Mouse (Mus musculus): ENCODE measurements around the gene Prickle4. TPM values are rescaled to one million over a fixed set of nuclear protein-coding genes. Genes with fewer than 3 reads are reported as not detected.
A peak's percentile ranks its signal among the peaks of the same experiment; 100 is the strongest.

Prickle4 gene
- polyA plus RNA-seq, 1 experiment from 2014 or later, result 0.53 TPM

DNA sequence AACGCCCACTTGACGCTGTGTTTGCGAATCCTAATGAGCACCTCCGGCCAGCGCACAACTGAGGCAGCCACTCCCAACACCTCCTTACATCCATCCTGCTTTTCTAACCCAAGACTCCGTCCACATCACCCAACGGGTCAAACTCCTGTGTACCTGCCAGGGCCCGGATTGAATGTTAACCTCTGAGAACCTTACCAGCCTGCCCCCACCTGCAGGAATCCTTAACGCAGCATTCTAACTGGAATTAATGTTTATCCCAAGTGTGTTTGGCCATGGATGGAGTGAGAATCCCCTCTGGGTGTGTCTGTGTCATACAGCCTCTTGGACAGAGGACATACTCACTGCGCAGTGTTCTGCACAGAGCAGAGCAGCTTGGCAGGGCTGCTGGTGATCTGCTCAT lies 3.6 kb upstream of the Prickle4 start:
- Histone ChIP-seq H3K9ac (ENCODE audit: low read length) (no peak overlapping the region), H3K4me2 (ENCODE audit: low read length) (no peak overlapping the region), H3K36me3 (ENCODE audit: control insufficient read depth, insufficient read depth, low read length) (peaks cover 37% of the 10 kb centered on the region), H3K27me3 (replicated peaks; ENCODE audit: control insufficient read depth, insufficient read depth, low read length) (no peaks in the 10 kb centered on the region), H3K4me3 (ENCODE audit: low read depth, low read length) (no peak overlapping the region), H3K27ac (ENCODE audit: low read depth) (no peak overlapping the region), H3K4me1 (replicated peaks; ENCODE audit: control insufficient read depth, insufficient read depth, low read length) (peaks cover 10% of the 10 kb centered on the region; the same call in 1 of the 2 replicates), H3K9me3 (ENCODE audit: control insufficient read depth, low read length) (no peaks in the 10 kb centered on the region)
- no peak for ATAC-seq (replicated peaks; ENCODE audit: low FRiP score, low TSS enrichment, low read depth)
- WGBS, result 92% methylated on average over 10 of the region's 10 CpGs
- DNase-seq (ENCODE audit: low spot score), result no peak

DNA sequence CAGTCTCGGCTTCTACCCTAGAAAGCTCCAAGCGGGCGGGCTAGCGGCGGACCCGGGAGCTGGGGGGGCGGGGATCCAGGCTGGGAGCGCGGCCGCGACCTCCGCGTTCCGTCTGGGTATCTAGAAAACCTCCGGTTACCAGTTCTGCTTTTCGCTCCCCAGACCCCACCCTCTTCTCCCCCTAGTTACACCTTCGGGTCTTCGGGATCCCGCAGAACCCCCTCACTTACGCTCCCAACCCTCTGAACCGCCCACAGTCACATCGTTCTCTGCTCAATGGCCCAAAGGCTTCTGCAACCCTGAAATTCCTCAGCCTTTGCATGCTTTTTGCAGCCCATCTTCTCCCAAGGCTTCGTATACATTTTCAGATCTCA lies 788 bp upstream of the Prickle4 start:
- ATAC-seq (replicated peaks; ENCODE audit: low FRiP score, low TSS enrichment, low read depth) (no peak), DNase-seq (ENCODE audit: low spot score) (peak; percentile 69)
- under 1% methylated on average over 23 of the region's 23 CpGs for WGBS

DNA sequence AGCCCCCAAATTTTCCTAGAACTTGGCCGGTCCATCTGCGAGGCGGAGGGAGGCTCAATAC lies 264 bp downstream of the Prickle4 start, which contains the start of gene Gm21981:
Gene Gm21981, minus strand, starts transcription at position 14 of the 61 bp plus-strand sequence.
- Histone ChIP-seq H3K36me3 (ENCODE audit: control insufficient read depth, insufficient read depth, low read length) (0 out of 2 replicates have a peak, but pooled peaks cover 7% of the 10 kb centered on the region), H3K4me3 (ENCODE audit: low read depth, low read length) (peak within 1 kb of the TSS; percentile 69), H3K4me1 (replicated peaks; ENCODE audit: control insufficient read depth, insufficient read depth, low read length) (peaks cover 11% of the 10 kb centered on the region; the same call in 1 of the 2 replicates), H3K9ac (ENCODE audit: low read length) (peak within 1 kb of the TSS; percentile 75), H3K27ac (ENCODE audit: low read depth) (peak within 1 kb of the TSS; percentile 3; the same call in 1 of the 2 replicates), H3K27me3 (replicated peaks; ENCODE audit: control insufficient read depth, insufficient read depth, low read length) (no peaks in the 10 kb centered on the region), H3K9me3 (ENCODE audit: control insufficient read depth, low read length) (no peaks in the 10 kb centered on the region), H3K4me2 (ENCODE audit: low read length) (peak within 1 kb of the TSS; percentile 56)
- DNase-seq (ENCODE audit: low spot score) (no peak), ATAC-seq (replicated peaks; ENCODE audit: low FRiP score, low TSS enrichment, low read depth) (no peak)
- 2% methylated on average over 3 of the region's 3 CpGs for WGBS

More for the DNA sequence above, 788 bp upstream of the Prickle4 start:
- H3K27me3 ChIP-seq (replicated peaks; ENCODE audit: control insufficient read depth, insufficient read depth, low read length), result no peaks in the 10 kb centered on the region
- peak overlapping the region; percentile 75 for H3K9ac ChIP-seq (ENCODE audit: low read length)
- H3K9me3 ChIP-seq (ENCODE audit: control insufficient read depth, low read length), result no peaks in the 10 kb centered on the region
- peaks cover 7% of the 10 kb centered on the region; the same call in 1 of the 2 replicates for H3K4me1 ChIP-seq (replicated peaks; ENCODE audit: control insufficient read depth, insufficient read depth, low read length)
- H3K36me3 ChIP-seq (ENCODE audit: control insufficient read depth, insufficient read depth, low read length), result peaks cover 17% of the 10 kb centered on the region; the same call in 1 of the 2 replicates
- peak overlapping the region; percentile 3; the same call in 1 of the 2 replicates for H3K27ac ChIP-seq (ENCODE audit: low read depth)
- peak overlapping the region; percentile 56 for H3K4me2 ChIP-seq (ENCODE audit: low read length)
- peak overlapping the region; percentile 69 for H3K4me3 ChIP-seq (ENCODE audit: low read depth, low read length)

DNA sequence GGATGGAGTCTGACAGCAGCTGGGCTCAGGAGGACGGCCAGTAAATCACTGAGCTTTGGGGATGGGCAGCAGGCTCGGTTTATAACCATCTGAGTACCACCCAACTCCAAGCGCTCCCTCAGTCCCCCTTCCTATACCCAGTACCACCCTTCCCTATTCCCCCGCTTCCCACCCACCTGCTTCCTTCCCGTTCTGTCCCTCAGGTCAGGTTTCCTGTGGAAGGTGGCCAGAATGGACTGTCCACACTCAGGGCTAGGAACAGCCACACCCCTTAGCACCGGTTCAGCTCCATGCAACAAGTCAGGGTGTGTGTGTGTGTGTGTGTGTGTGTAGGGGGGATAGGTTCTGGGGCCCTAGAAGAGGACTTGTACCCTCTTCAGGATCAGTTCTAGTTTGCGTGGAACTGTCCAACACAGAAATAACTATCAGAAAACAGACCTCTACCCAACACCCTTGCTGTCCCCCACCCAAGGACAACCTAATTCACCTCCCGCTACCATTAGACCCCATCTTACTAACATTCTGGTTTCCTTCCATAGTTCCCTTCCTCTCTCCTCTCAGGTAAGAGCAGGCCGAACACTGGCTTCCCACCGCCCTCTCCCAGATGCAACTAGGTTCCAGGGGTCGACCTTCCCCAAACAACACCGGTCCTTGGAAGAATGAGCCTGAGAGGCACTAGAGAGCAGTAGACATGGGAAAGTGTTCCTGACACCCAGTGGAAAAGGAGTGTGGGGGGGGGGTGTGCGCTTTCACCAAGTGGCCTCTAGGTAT lies 680 bp downstream of the Prickle4 start:
- 0 out of 2 replicates have a peak, but pooled peaks cover 7% of the 10 kb centered on the region for H3K36me3 ChIP-seq (ENCODE audit: control insufficient read depth, insufficient read depth, low read length)
- H3K4me2 ChIP-seq (ENCODE audit: low read length), result peak overlapping the region; percentile 56
- DNase-seq (ENCODE audit: low spot score) (no peak), ATAC-seq (replicated peaks; ENCODE audit: low FRiP score, low TSS enrichment, low read depth) (no peak)
- no peak overlapping the region for H3K9ac ChIP-seq (ENCODE audit: low read length)
- H3K27me3 ChIP-seq (replicated peaks; ENCODE audit: control insufficient read depth, insufficient read depth, low read length), result no peaks in the 10 kb centered on the region
- WGBS, result 38% methylated on average over 13 of the region's 13 CpGs
- peaks cover 13% of the 10 kb centered on the region; the same call in 1 of the 2 replicates for H3K4me1 ChIP-seq (replicated peaks; ENCODE audit: control insufficient read depth, insufficient read depth, low read length)
- peak overlapping the region; percentile 69 for H3K4me3 ChIP-seq (ENCODE audit: low read depth, low read length)
- H3K27ac ChIP-seq (ENCODE audit: low read depth), result 0 out of 2 replicates have a peak overlapping the region, but pooled peaks have one; percentile 3
- H3K9me3 ChIP-seq (ENCODE audit: control insufficient read depth, low read length), result no peaks in the 10 kb centered on the region

DNA sequence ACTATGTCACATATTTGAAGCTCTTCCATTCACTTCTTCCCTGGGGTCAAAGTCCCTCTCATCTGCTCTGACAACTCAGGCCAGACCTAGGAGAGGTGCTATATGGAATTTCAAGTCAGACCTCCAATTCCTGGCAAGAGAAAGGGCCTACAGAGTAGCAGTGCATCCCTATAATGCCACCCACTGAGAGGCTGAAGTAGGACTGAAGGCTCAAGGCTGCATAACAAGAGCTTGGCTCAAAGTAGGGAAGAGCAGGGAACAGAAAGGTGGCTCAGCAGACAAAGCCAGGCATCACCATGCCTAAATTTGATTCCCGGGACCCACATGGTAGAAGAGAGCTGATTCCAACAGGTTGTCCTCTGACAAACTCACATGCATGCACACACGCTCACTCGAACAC lies 2.9 kb downstream of the Prickle4 start:
- no peak overlapping the region for H3K27ac ChIP-seq (ENCODE audit: low read depth)
- H3K4me3 ChIP-seq (ENCODE audit: low read depth, low read length), result no peak overlapping the region
- H3K4me2 ChIP-seq (ENCODE audit: low read length), result no peak overlapping the region
- ATAC-seq (replicated peaks; ENCODE audit: low FRiP score, low TSS enrichment, low read depth), result no peak
- H3K27me3 ChIP-seq (replicated peaks; ENCODE audit: control insufficient read depth, insufficient read depth, low read length), result no peaks in the 10 kb centered on the region
- no peaks in the 10 kb centered on the region for H3K9me3 ChIP-seq (ENCODE audit: control insufficient read depth, low read length)
- WGBS, result 93% methylated on average over 3 of the region's 3 CpGs
- peaks cover 3% of the 10 kb centered on the region; the same call in 1 of the 2 replicates for H3K36me3 ChIP-seq (ENCODE audit: control insufficient read depth, insufficient read depth, low read length)
- H3K4me1 ChIP-seq (replicated peaks; ENCODE audit: control insufficient read depth, insufficient read depth, low read length), result peaks cover 19% of the 10 kb centered on the region; the same call in 1 of the 2 replicates
- DNase-seq (ENCODE audit: low spot score), result no peak
- no peak overlapping the region for H3K9ac ChIP-seq (ENCODE audit: low read length)

DNA sequence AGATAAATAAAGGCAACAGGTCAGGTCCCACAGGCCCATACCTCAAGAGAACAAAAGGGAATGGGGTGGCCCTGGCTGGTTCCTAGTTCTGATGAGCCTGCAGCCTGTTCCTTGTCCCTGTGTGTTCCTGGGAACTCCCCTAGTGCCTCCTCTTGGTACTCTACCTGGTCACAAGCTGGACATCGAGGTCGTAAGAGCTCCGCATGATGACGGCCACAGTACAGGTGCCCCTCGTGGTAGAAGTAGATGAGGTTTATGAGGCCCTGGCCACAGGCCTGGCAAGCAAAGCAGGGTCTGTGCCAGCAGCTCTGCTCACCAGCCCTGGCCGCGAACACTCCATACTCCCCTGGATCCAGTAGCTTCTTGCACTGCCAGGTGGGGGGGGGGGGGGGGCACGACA lies 4.6 kb downstream of the Prickle4 start:
- peaks cover 15% of the 10 kb centered on the region; the same call in 1 of the 2 replicates for H3K4me1 ChIP-seq (replicated peaks; ENCODE audit: control insufficient read depth, insufficient read depth, low read length)
- H3K9ac ChIP-seq (ENCODE audit: low read length), result no peak overlapping the region
- no peaks in the 10 kb centered on the region for H3K9me3 ChIP-seq (ENCODE audit: control insufficient read depth, low read length)
- H3K36me3 ChIP-seq (ENCODE audit: control insufficient read depth, insufficient read depth, low read length), result peaks cover 15% of the 10 kb centered on the region
- no peaks in the 10 kb centered on the region for H3K27me3 ChIP-seq (replicated peaks; ENCODE audit: control insufficient read depth, insufficient read depth, low read length)
- H3K4me3 ChIP-seq (ENCODE audit: low read depth, low read length), result no peak overlapping the region
- peak overlapping the region; percentile 95; the same call in 1 of the 2 replicates for H3K4me2 ChIP-seq (ENCODE audit: low read length)
- ATAC-seq (replicated peaks; ENCODE audit: low FRiP score, low TSS enrichment, low read depth) (no peak), DNase-seq (ENCODE audit: low spot score) (no peak)
- 80% methylated on average over 6 of the region's 8 CpGs for WGBS
- H3K27ac ChIP-seq (ENCODE audit: low read depth), result no peak overlapping the region

DNA sequence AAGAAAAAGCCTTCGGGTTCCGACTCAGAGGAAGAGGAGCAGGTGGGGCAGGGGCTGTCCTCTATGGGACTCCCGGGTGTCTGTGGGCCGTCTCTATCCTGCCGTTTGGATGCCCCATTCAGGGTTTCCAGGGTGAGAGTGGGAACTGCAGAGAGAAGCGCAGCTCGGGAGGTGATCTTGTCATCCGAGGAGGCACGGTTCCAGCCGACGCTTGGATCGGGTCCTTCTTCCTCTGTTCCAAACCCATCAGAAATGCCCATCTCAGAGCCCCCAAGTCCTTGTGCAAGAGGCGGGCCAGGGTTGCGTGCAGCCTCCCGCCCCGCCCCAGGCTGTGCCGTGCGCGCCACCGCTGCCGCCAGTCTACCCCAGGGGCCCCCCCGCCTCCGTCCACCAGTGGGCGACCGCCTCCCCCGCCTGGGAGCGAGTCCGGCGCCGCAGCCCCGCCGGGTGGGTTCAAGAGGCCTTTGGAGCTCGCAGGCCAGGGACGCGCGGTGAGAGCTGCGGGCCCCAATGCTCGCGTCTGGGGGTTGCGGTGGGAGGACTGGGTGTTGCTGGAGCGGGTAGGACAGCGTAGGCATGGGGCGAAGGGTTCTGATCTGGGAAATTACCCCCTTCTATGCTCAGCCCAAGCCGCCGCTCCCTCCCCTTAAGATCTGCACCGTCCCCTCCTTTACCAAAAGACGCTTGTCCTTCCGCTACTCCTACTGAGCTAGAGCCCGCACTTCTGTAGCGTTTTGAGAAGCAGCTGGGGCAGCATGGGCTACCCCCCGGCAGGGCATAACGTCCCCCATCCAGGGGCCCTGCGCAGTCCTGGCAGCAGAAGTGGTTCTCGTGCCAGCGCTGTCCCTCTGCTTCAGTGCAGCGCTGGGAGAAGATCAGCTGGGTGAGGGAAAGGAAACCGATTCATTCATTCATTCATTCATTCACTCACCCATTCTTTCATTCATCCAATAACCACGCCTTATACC lies 5.6 kb downstream of the Prickle4 start, which contains the start of gene Frs3:
Gene Frs3, plus strand, starts transcription at position 423 of the 968 bp plus-strand sequence.
- H3K4me1 ChIP-seq (replicated peaks; ENCODE audit: control insufficient read depth, insufficient read depth, low read length), result peaks cover 12% of the 10 kb centered on the region; the same call in 1 of the 2 replicates
- WGBS, result 1% methylated on average over 55 of the region's 58 CpGs
- H3K27ac ChIP-seq (ENCODE audit: low read depth), result peak within 1 kb of the TSS; percentile 80
- H3K9ac ChIP-seq (ENCODE audit: low read length), result peak within 1 kb of the TSS; percentile 81
- ATAC-seq (replicated peaks; ENCODE audit: low FRiP score, low TSS enrichment, low read depth) (peak; percentile 67), DNase-seq (ENCODE audit: low spot score) (peak; percentile 84)
- no peaks in the 10 kb centered on the region for H3K9me3 ChIP-seq (ENCODE audit: control insufficient read depth, low read length)
- peak within 1 kb of the TSS; percentile 95 for H3K4me3 ChIP-seq (ENCODE audit: low read depth, low read length)
- H3K36me3 ChIP-seq (ENCODE audit: control insufficient read depth, insufficient read depth, low read length), result peaks cover 25% of the 10 kb centered on the region
- peak within 1 kb of the TSS; percentile 95 for H3K4me2 ChIP-seq (ENCODE audit: low read length)
- H3K27me3 ChIP-seq (replicated peaks; ENCODE audit: control insufficient read depth, insufficient read depth, low read length), result no peaks in the 10 kb centered on the region

DNA sequence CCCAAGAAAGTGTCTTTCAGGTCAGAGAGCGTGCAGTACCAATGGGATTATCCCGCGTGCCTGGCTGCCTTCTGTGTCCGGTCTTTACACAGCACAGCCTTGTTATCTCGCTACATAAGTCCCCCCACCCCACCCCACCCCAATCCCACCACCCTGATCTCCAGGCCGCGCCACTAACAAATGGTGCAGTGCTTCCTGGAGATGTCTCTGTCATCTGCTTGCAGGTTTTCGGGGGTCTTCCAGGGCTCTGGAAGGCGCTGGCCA lies 6.3 kb downstream of the Prickle4 start, which contains the start of gene Tomm6:
Gene Tomm6, minus strand, starts transcription at position 43 of the 264 bp plus-strand sequence.
- ATAC-seq (replicated peaks; ENCODE audit: low FRiP score, low TSS enrichment, low read depth) (no peak), DNase-seq (ENCODE audit: low spot score) (no peak)
- no peaks in the 10 kb centered on the region for H3K27me3 ChIP-seq (replicated peaks; ENCODE audit: control insufficient read depth, insufficient read depth, low read length)
- peak within 1 kb of the TSS; percentile 95 for H3K4me2 ChIP-seq (ENCODE audit: low read length)
- peaks cover 31% of the 10 kb centered on the region for H3K36me3 ChIP-seq (ENCODE audit: control insufficient read depth, insufficient read depth, low read length)
- peak within 1 kb of the TSS; percentile 80 for H3K27ac ChIP-seq (ENCODE audit: low read depth)
- peak within 1 kb of the TSS; percentile 95 for H3K4me3 ChIP-seq (ENCODE audit: low read depth, low read length)
- H3K4me1 ChIP-seq (replicated peaks; ENCODE audit: control insufficient read depth, insufficient read depth, low read length), result peaks cover 12% of the 10 kb centered on the region; the same call in 1 of the 2 replicates
- peak within 1 kb of the TSS; percentile 81 for H3K9ac ChIP-seq (ENCODE audit: low read length)
- H3K9me3 ChIP-seq (ENCODE audit: control insufficient read depth, low read length), result no peaks in the 10 kb centered on the region
- 1% methylated on average over 9 of the region's 9 CpGs for WGBS

Measured in intestine, embryonic 14.5 days (tissue).